Mouse (Mus musculus): Measurements from ENCODE around the gene Ralgps1.

DNA sequence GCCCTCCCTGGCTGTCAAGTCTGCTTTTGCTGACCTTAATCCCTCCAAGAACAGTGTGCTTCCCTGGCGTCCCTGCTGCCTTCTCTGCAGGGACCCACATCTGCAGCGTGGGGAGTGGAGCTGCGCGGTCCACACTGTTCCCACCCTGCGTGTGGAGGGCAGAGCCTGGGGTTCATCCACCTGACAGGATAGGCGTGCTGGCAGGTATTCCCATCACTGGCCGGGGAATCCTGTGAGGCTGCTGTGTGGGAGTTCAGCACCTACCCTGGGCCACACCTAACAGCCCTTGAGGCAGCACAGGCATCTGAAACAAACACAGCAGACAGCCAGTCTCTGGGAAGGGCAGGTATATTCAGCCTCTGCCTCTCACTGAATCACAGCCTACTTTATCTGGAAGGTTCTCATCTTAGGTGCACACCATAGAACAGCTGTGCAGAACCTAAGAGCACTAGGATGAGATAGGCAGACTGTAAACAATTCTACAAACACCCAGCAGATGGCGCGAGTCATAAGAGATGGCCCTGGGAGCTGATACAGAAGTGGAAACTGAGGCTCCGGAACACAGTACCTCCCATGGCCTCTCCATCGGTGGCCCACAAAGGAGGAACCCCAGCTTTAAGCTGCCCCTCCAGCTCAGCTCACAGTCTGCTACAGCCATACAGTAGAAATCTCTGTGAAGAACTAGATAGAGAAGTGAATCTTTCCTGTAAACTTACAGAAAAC is 152.2 kb downstream of the Ralgps1 start:
- no peak for TF ChIP-seq GATA1 (IDR thresholded peaks at IDR 0.05; ENCODE audit: low read length)
- no peak for TF ChIP-seq TAL1 (IDR thresholded peaks at IDR 0.05; ENCODE audit: low read length)
